Mouse (Mus musculus): ENCODE data around the gene Olfr781. TPM values are rescaled to one million over a fixed set of nuclear protein-coding genes. Genes with fewer than 3 reads are reported as not detected.
"Not testable (repeated sequence)": the region's sequence is repeated elsewhere in the genome, so short reads cannot be mapped to it uniquely, and the experiment has no call there.

Gene Olfr781
- polyA plus RNA-seq (2014; fragmentation: Nextera tagmentation; extraction: Ambion mirVana), result not detected in 2 replicates

GRCm38 (mm10) chr10:129328554-129328953 lies at the start of gene Olfr781:
Gene Olfr781, plus strand, starts transcription at chr10:129328854.
- no peak within 1 kb of the TSS for H3K9ac ChIP-seq (replicated peaks; ENCODE audit: low read length)
- H3K4me2 ChIP-seq (ENCODE audit: low read depth, low read length), result no peak within 1 kb of the TSS
- no peaks in the 10 kb centered on the region for H3K4me1 ChIP-seq (ENCODE audit: control insufficient read depth, insufficient read depth, low read length)
- no peaks in the 10 kb centered on the region for H3K9me3 ChIP-seq (replicated peaks; ENCODE audit: control insufficient read depth, low read length)
- no peaks in the 10 kb centered on the region for H3K36me3 ChIP-seq (replicated peaks; ENCODE audit: control insufficient read depth, insufficient read depth, low read depth, low read length)
- DNase-seq (ENCODE audit: low spot score) (no peak), ATAC-seq (replicated peaks; ENCODE audit: insufficient number of reproducible peaks, low FRiP score, low TSS enrichment, low read depth) (no peak)
- H3K4me3 ChIP-seq (ENCODE audit: low read depth, low read length), result no peak within 1 kb of the TSS
- H3K27me3 ChIP-seq (ENCODE audit: control insufficient read depth, insufficient read depth, low read length), result no peaks in the 10 kb centered on the region
- H3K27ac ChIP-seq (replicated peaks; ENCODE audit: low read depth, low read length), result no peak within 1 kb of the TSS

GRCm38 (mm10) chr10:129312973-129313372 lies 15.7 kb upstream of the Olfr781 start:
- H3K27ac ChIP-seq (replicated peaks; ENCODE audit: low read depth, low read length); ATAC-seq (replicated peaks; ENCODE audit: insufficient number of reproducible peaks, low FRiP score, low TSS enrichment, low read depth); H3K4me2 ChIP-seq (ENCODE audit: low read depth, low read length); H3K9me3 ChIP-seq (replicated peaks; ENCODE audit: control insufficient read depth, low read length); DNase-seq (ENCODE audit: low spot score); H3K4me1 ChIP-seq (ENCODE audit: control insufficient read depth, insufficient read depth, low read length); H3K9ac ChIP-seq (replicated peaks; ENCODE audit: low read length); H3K27me3 ChIP-seq (ENCODE audit: control insufficient read depth, insufficient read depth, low read length); H3K4me3 ChIP-seq (ENCODE audit: low read depth, low read length); H3K36me3 ChIP-seq (replicated peaks; ENCODE audit: control insufficient read depth, insufficient read depth, low read depth, low read length): not testable (repeated sequence)
- WGBS, result 55% methylated on average over 1 of the region's 1 CpGs

GRCm38 (mm10) chr10:129313521-129313920 lies 15.1 kb upstream of the Olfr781 start:
- H3K9me3 ChIP-seq (replicated peaks; ENCODE audit: control insufficient read depth, low read length); H3K27ac ChIP-seq (replicated peaks; ENCODE audit: low read depth, low read length); H3K27me3 ChIP-seq (ENCODE audit: control insufficient read depth, insufficient read depth, low read length); H3K4me1 ChIP-seq (ENCODE audit: control insufficient read depth, insufficient read depth, low read length); H3K9ac ChIP-seq (replicated peaks; ENCODE audit: low read length); H3K36me3 ChIP-seq (replicated peaks; ENCODE audit: control insufficient read depth, insufficient read depth, low read depth, low read length); ATAC-seq (replicated peaks; ENCODE audit: insufficient number of reproducible peaks, low FRiP score, low TSS enrichment, low read depth); H3K4me2 ChIP-seq (ENCODE audit: low read depth, low read length); H3K4me3 ChIP-seq (ENCODE audit: low read depth, low read length); DNase-seq (ENCODE audit: low spot score): not testable (repeated sequence)
- no CpG with 5 or more reads among the region's 1 CpGs for WGBS

DNA sequence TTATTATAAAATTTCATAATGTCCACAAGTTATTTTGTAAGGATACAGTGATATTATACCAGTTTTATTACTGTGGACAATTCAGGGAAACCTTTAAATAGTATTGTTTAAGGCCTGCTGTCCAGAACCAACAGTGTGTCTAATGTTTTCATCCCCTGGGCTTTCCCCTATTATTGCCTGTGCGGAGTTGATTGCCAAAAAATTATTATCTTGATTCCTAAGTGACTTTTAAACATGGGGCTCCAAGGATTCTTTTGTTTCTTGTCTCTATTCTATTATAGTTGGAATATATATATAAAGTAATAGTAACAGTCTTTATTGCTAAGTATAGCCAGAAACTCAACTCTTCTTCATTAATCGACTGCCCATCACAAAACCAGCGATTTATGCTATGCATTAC lies 10.8 kb upstream of the Olfr781 start, which contains the start of gene Olfr780:
TSS of gene Olfr780 (plus strand) at position 301 of the 400 bp plus-strand sequence.
- H3K9me3 ChIP-seq (replicated peaks; ENCODE audit: control insufficient read depth, low read length), result no peaks in the 10 kb centered on the region
- whole genome bisulfite sequencing, result 84% methylated on average over 3 of the region's 3 CpGs

GRCm38 (mm10) chr10:129348550-129348949 lies 19.9 kb downstream of the Olfr781 start, which contains the start of gene Olfr782:
Gene Olfr782, plus strand, starts transcription at chr10:129348850.
- 94% methylated on average over 3 of the region's 3 CpGs for WGBS
- ATAC-seq (replicated peaks; ENCODE audit: insufficient number of reproducible peaks, low FRiP score, low TSS enrichment, low read depth) (no peak), DNase-seq (ENCODE audit: low spot score) (no peak)
- no peaks in the 10 kb centered on the region for H3K27me3 ChIP-seq (ENCODE audit: control insufficient read depth, insufficient read depth, low read length)
- no peaks in the 10 kb centered on the region for H3K9me3 ChIP-seq (replicated peaks; ENCODE audit: control insufficient read depth, low read length)
- no peak within 1 kb of the TSS for H3K4me2 ChIP-seq (ENCODE audit: low read depth, low read length)
- H3K4me1 ChIP-seq (ENCODE audit: control insufficient read depth, insufficient read depth, low read length), result no peaks in the 10 kb centered on the region
- H3K9ac ChIP-seq (replicated peaks; ENCODE audit: low read length), result no peak within 1 kb of the TSS
- H3K27ac ChIP-seq (replicated peaks; ENCODE audit: low read depth, low read length), result no peak within 1 kb of the TSS
- no peaks in the 10 kb centered on the region for H3K36me3 ChIP-seq (replicated peaks; ENCODE audit: control insufficient read depth, insufficient read depth, low read depth, low read length)
- H3K4me3 ChIP-seq (ENCODE audit: low read depth, low read length), result no peak within 1 kb of the TSS

More for the DNA sequence above, 10.8 kb upstream of the Olfr781 start, which contains the start of gene Olfr780:
- Histone ChIP-seq H3K9ac (replicated peaks; ENCODE audit: low read length) (no peak within 1 kb of the TSS), H3K4me1 (ENCODE audit: control insufficient read depth, insufficient read depth, low read length) (no peaks in the 10 kb centered on the region), H3K4me2 (ENCODE audit: low read depth, low read length) (no peak within 1 kb of the TSS), H3K36me3 (replicated peaks; ENCODE audit: control insufficient read depth, insufficient read depth, low read depth, low read length) (no peaks in the 10 kb centered on the region), H3K4me3 (ENCODE audit: low read depth, low read length) (no peak within 1 kb of the TSS), H3K27ac (replicated peaks; ENCODE audit: low read depth, low read length) (no peak within 1 kb of the TSS), H3K27me3 (ENCODE audit: control insufficient read depth, insufficient read depth, low read length) (no peaks in the 10 kb centered on the region)
- DNase-seq (ENCODE audit: low spot score) (no peak), ATAC-seq (replicated peaks; ENCODE audit: insufficient number of reproducible peaks, low FRiP score, low TSS enrichment, low read depth) (no peak)

GRCm38 (mm10) chr10:129352475-129352874 lies 23.8 kb downstream of the Olfr781 start:
- not testable (repeated sequence) for ATAC-seq (replicated peaks; ENCODE audit: insufficient number of reproducible peaks, low FRiP score, low TSS enrichment, low read depth)

GRCm38 (mm10) chr10:129356496-129356895 lies 27.8 kb downstream of the Olfr781 start:
- not testable (repeated sequence) for H3K27ac ChIP-seq (replicated peaks; ENCODE audit: low read depth, low read length); H3K27me3 ChIP-seq (ENCODE audit: control insufficient read depth, insufficient read depth, low read length); H3K36me3 ChIP-seq (replicated peaks; ENCODE audit: control insufficient read depth, insufficient read depth, low read depth, low read length); H3K4me3 ChIP-seq (ENCODE audit: low read depth, low read length); H3K4me2 ChIP-seq (ENCODE audit: low read depth, low read length); H3K9ac ChIP-seq (replicated peaks; ENCODE audit: low read length); DNase-seq (ENCODE audit: low spot score); ATAC-seq (replicated peaks; ENCODE audit: insufficient number of reproducible peaks, low FRiP score, low TSS enrichment, low read depth); H3K4me1 ChIP-seq (ENCODE audit: control insufficient read depth, insufficient read depth, low read length); H3K9me3 ChIP-seq (replicated peaks; ENCODE audit: control insufficient read depth, low read length)
- 86% methylated on average over 4 of the region's 4 CpGs for WGBS

More at GRCm38 (mm10) chr10:129352475-129352874, 23.8 kb downstream of the Olfr781 start:
- not testable (repeated sequence) for H3K36me3 ChIP-seq (replicated peaks; ENCODE audit: control insufficient read depth, insufficient read depth, low read depth, low read length); H3K27ac ChIP-seq (replicated peaks; ENCODE audit: low read depth, low read length); H3K9me3 ChIP-seq (replicated peaks; ENCODE audit: control insufficient read depth, low read length); H3K9ac ChIP-seq (replicated peaks; ENCODE audit: low read length); H3K4me1 ChIP-seq (ENCODE audit: control insufficient read depth, insufficient read depth, low read length); H3K4me3 ChIP-seq (ENCODE audit: low read depth, low read length); DNase-seq (ENCODE audit: low spot score); H3K4me2 ChIP-seq (ENCODE audit: low read depth, low read length); H3K27me3 ChIP-seq (ENCODE audit: control insufficient read depth, insufficient read depth, low read length)
- WGBS, result 78% methylated on average over 2 of the region's 2 CpGs

DNA sequence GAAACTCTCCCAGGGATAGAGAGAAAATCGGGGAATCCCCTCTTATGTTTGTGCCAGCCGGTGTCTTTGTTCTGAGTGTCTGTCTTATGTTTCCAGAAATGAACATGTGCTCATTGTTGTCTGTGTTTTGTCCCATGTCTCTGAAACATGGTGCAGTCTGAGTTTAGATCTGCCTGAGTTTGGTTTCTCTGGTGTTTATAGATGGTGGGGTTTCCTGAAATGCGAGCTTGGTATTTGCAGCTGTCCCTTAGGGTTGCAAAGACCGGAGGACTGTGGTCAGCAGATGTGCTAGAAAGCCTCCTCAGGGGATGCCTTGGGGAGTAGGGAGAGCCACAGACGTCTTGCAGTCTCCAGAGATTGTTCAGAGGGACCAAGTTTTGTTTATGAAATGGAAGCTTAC lies 28.7 kb downstream of the Olfr781 start:
- Histone ChIP-seq H3K27ac (replicated peaks; ENCODE audit: low read depth, low read length) (no peak overlapping the region), H3K4me2 (ENCODE audit: low read depth, low read length) (no peak overlapping the region), H3K4me1 (ENCODE audit: control insufficient read depth, insufficient read depth, low read length) (no peaks in the 10 kb centered on the region), H3K36me3 (replicated peaks; ENCODE audit: control insufficient read depth, insufficient read depth, low read depth, low read length) (no peaks in the 10 kb centered on the region), H3K9me3 (replicated peaks; ENCODE audit: control insufficient read depth, low read length) (no peaks in the 10 kb centered on the region), H3K4me3 (ENCODE audit: low read depth, low read length) (no peak overlapping the region), H3K9ac (replicated peaks; ENCODE audit: low read length) (no peak overlapping the region), H3K27me3 (ENCODE audit: control insufficient read depth, insufficient read depth, low read length) (no peaks in the 10 kb centered on the region)
- WGBS, result 71% methylated on average over 5 of the region's 5 CpGs
- ATAC-seq (replicated peaks; ENCODE audit: insufficient number of reproducible peaks, low FRiP score, low TSS enrichment, low read depth) (no peak), DNase-seq (ENCODE audit: low spot score) (no peak)

All from embryonic facial prominence, embryonic 11.5 days (tissue).